Comparison of ENCODE assay signal across 8 mouse cellular contexts in genomic region chr19:46598187-46598586, GRCm38 (mm10). TPM values are rescaled to one million over a fixed set of nuclear protein-coding genes. Genes with fewer than 3 reads are reported as not detected.
DNase-seq lines count a peak whose midpoint lies in the region; ATAC-seq and TF ChIP-seq lines count a peak whose summit lies in the region.

No protein-coding gene starts in this region.

- no peak for TF ChIP-seq CTCF in layer of hippocampus, adult 2 months (conservative IDR thresholded peaks at IDR 0.05)

- peak overlapping the region; percentile 41; the same call in 1 of the 2 replicates for H3K4me3 ChIP-seq in layer of hippocampus, adult 2 months
- peak overlapping the region; percentile 92; the same call in 1 of the 2 replicates for H3K4me3 ChIP-seq in forebrain, embryonic 11.5 days (ENCODE audit: low read depth, low read length)
- H3K4me3 ChIP-seq in limb, embryonic 10.5 days: peak overlapping the region; percentile 94
- H3K4me3 ChIP-seq in neural tube, embryonic 13.5 days: peak overlapping the region; percentile 90

- no peaks in the 10 kb centered on the region for H3K36me3 ChIP-seq in forebrain, embryonic 11.5 days (ENCODE audit: control insufficient read depth, insufficient read depth, low read length)
- peaks cover 50% of the 10 kb centered on the region for H3K36me3 ChIP-seq in limb, embryonic 10.5 days
- H3K36me3 ChIP-seq in neural tube, embryonic 13.5 days: peaks cover 32% of the 10 kb centered on the region

- peak overlapping the region; percentile 66 for H3K27ac ChIP-seq in layer of hippocampus, adult 2 months
- no peak overlapping the region for H3K27ac ChIP-seq in forebrain, embryonic 11.5 days (ENCODE audit: low read depth, low read length)
- peak overlapping the region; percentile 87 for H3K27ac ChIP-seq in limb, embryonic 10.5 days
- 0 out of 2 replicates have a peak overlapping the region, but pooled peaks have one; percentile 28 for H3K27ac ChIP-seq in neural tube, embryonic 13.5 days (replicated peaks)

- no peak for DNase-seq in layer of hippocampus, adult 2 months (ENCODE audit: low spot score in 2 of 2)
- no peak for DNase-seq in layer of hippocampus, postnatal 36 days
- no peak for DNase-seq in forebrain, embryonic 11.5 days (ENCODE audit: low spot score)
- no peak for DNase-seq in limb, embryonic 10.5 days (ENCODE audit: low spot score)
- no peak for DNase-seq in ovary, postnatal 36 days (ENCODE audit: low spot score)
- no peak for DNase-seq in cerebellum, adult 11 months

- WGBS in forebrain, embryonic 11.5 days: 82% methylated on average over 4 of the region's 4 CpGs
- 81% methylated on average over 4 of the region's 4 CpGs for WGBS in limb, embryonic 10.5 days
- WGBS in neural tube, embryonic 13.5 days: 86% methylated on average over 4 of the region's 4 CpGs

- H3K9ac ChIP-seq in forebrain, embryonic 11.5 days (ENCODE audit: low read length): no peak overlapping the region
- no peak overlapping the region for H3K9ac ChIP-seq in neural tube, embryonic 13.5 days

- no peak for ATAC-seq in forebrain, embryonic 11.5 days (replicated peaks; ENCODE audit: low FRiP score)
- no peak for ATAC-seq in neural tube, embryonic 13.5 days (ENCODE audit: low read depth)
- no peak for ATAC-seq in granulocyte monocyte progenitor cell, adult 5-6 weeks (replicated peaks; ENCODE audit: poor library complexity, severe bottlenecking)

- H3K9me3 ChIP-seq in forebrain, embryonic 11.5 days (ENCODE audit: control insufficient read depth, low read length): no peaks in the 10 kb centered on the region
- no peaks in the 10 kb centered on the region for H3K9me3 ChIP-seq in limb, embryonic 10.5 days (replicated peaks)
- no peaks in the 10 kb centered on the region for H3K9me3 ChIP-seq in neural tube, embryonic 13.5 days

- H3K27me3 ChIP-seq in forebrain, embryonic 11.5 days (ENCODE audit: control insufficient read depth, insufficient read depth, low read length): no peaks in the 10 kb centered on the region
- H3K27me3 ChIP-seq in limb, embryonic 10.5 days (ENCODE audit: low read depth, poor library complexity, severe bottlenecking): no peaks in the 10 kb centered on the region
- H3K27me3 ChIP-seq in neural tube, embryonic 13.5 days: no peaks in the 10 kb centered on the region

- peaks cover 6% of the 10 kb centered on the region; the same call in 1 of the 2 replicates for H3K4me1 ChIP-seq in forebrain, embryonic 11.5 days (replicated peaks; ENCODE audit: control insufficient read depth, insufficient read depth, low read length)
- H3K4me1 ChIP-seq in limb, embryonic 10.5 days: peaks cover 21% of the 10 kb centered on the region
- H3K4me1 ChIP-seq in neural tube, embryonic 13.5 days (replicated peaks): peaks cover 26% of the 10 kb centered on the region

- H3K4me2 ChIP-seq in forebrain, embryonic 11.5 days (ENCODE audit: low read depth, low read length, severe bottlenecking): peak overlapping the region; percentile 37; the same call in 1 of the 2 replicates
- peak overlapping the region; percentile 46 for H3K4me2 ChIP-seq in neural tube, embryonic 13.5 days

RNA-seq across cellular contexts. Expression of gene Wbp1l, which starts 0.7 kb away (rescaled TPM):
- total RNA-seq in layer of hippocampus, adult 2 months (2021): 10 to 100 TPM; 33.5 to 38.0 TPM
- total RNA-seq in layer of hippocampus, postnatal 36 days (2021): 10 to 100 TPM; 39.9 to 40.8 TPM
- 41.3 and 41.4 TPM in 2 replicates for polyA plus RNA-seq in forebrain, embryonic 11.5 days (2014; fragmentation: Nextera tagmentation; extraction: Ambion mirVana)
- polyA plus RNA-seq in limb, embryonic 10.5 days (2016; fragmentation: Nextera tagmentation; extraction: Ambion mirVana): 49.8 and 52.3 TPM in 2 replicates
- 38.0 and 43.2 TPM in 2 replicates for polyA plus RNA-seq in neural tube, embryonic 13.5 days (2015; fragmentation: Nextera tagmentation; extraction: Ambion mirVana)
- total RNA-seq in granulocyte monocyte progenitor cell, adult 5-6 weeks (2014; fragmentation: Nextera tagmentation): 19.7 and 25.6 TPM in 2 replicates
- total RNA-seq in granulocyte monocyte progenitor cell, adult 5-6 weeks (2017): 20.2 and 23.5 TPM in 2 replicates

RNA-seq across cellular contexts. Expression of gene Sfxn2, which starts 25.0 kb away (rescaled TPM):
- total RNA-seq in layer of hippocampus, adult 2 months (2021): 1 to 10 TPM; 7.4 to 8.3 TPM
- total RNA-seq in layer of hippocampus, postnatal 36 days (2021): 1 to 10 TPM; 4.9 to 8.5 TPM
- polyA plus RNA-seq in forebrain, embryonic 11.5 days (2014; fragmentation: Nextera tagmentation; extraction: Ambion mirVana): 10.9 and 14.6 TPM in 2 replicates
- 19.0 and 21.7 TPM in 2 replicates for polyA plus RNA-seq in limb, embryonic 10.5 days (2016; fragmentation: Nextera tagmentation; extraction: Ambion mirVana)
- 10.6 and 12.9 TPM in 2 replicates for polyA plus RNA-seq in neural tube, embryonic 13.5 days (2015; fragmentation: Nextera tagmentation; extraction: Ambion mirVana)
- total RNA-seq in granulocyte monocyte progenitor cell, adult 5-6 weeks (2014; fragmentation: Nextera tagmentation): 11.8 and 16.3 TPM in 2 replicates
- total RNA-seq in granulocyte monocyte progenitor cell, adult 5-6 weeks (2017): 8.7 and 10.9 TPM in 2 replicates

RNA-seq across cellular contexts. Expression of gene Arl3, which starts 25.2 kb away (rescaled TPM):
- 100 to 1,000 TPM; 122 to 129 TPM for total RNA-seq in layer of hippocampus, adult 2 months (2021)
- 100 to 1,000 TPM; 123 to 126 TPM for total RNA-seq in layer of hippocampus, postnatal 36 days (2021)
- polyA plus RNA-seq in forebrain, embryonic 11.5 days (2014; fragmentation: Nextera tagmentation; extraction: Ambion mirVana): 152 and 154 TPM in 2 replicates
- 164 and 173 TPM in 2 replicates for polyA plus RNA-seq in limb, embryonic 10.5 days (2016; fragmentation: Nextera tagmentation; extraction: Ambion mirVana)
- 208 and 217 TPM in 2 replicates for polyA plus RNA-seq in neural tube, embryonic 13.5 days (2015; fragmentation: Nextera tagmentation; extraction: Ambion mirVana)
- total RNA-seq in granulocyte monocyte progenitor cell, adult 5-6 weeks (2014; fragmentation: Nextera tagmentation): 9.9 and 23.4 TPM in 2 replicates
- 13.9 and 14.3 TPM in 2 replicates for total RNA-seq in granulocyte monocyte progenitor cell, adult 5-6 weeks (2017)

Comparison
In these comparisons a context has a peak if more than half of its experiments do, and no peak if none do; other contexts are left out.
1. H3K4me3 ChIP-seq: peak in every context shown above with its lines; median percentile 94 in limb, embryonic 10.5 days; 92 in forebrain, embryonic 11.5 days; 90 in neural tube, embryonic 13.5 days; 41 in layer of hippocampus, adult 2 months.
2. RNA of gene Arl3, which starts 25.2 kb away (total RNA-seq): 122 to 129 TPM in layer of hippocampus, adult 2 months and 123 to 126 TPM in layer of hippocampus, postnatal 36 days; 9.9 to 23.4 TPM in granulocyte monocyte progenitor cell, adult 5-6 weeks; every median in the first group is over 4 times any median in the second.